Mouse (Mus musculus) gonadal fat pad, adult 2 months (tissue): ENCODE results near the gene Pygo2. TPM values are rescaled to one million over a fixed set of nuclear protein-coding genes. Genes with fewer than 3 reads are reported as not detected.
"Not testable (repeated sequence)": the region's sequence is repeated elsewhere in the genome, so short reads cannot be mapped to it uniquely, and the experiment has no call there.

Source experiments
- DNase-seq: peaks from one replicate; pipeline ENCODE4 v3.0.0-alpha.2; 2012; ENCODE audit warnings: low read depth
- polyA plus RNA-seq: library from polyadenylated mRNA; depleted of rRNA; stranded (reverse); fragments of >200 nt; gene quantifications from 2 replicates; pipeline ENCODE4 v1.2.3, GENCODE M21; 2012

Pygo2 gene
- polyA plus RNA-seq, 1 experiment = 38.0 TPM

- DNase-seq = no peak
These were observed 9.6 kb upstream of the Pygo2 start for GRCm38 (mm10) chr3:89420421-89420820.

GRCm38 (mm10) chr3:89421002-89421774 lies 8.8 kb upstream of the Pygo2 start:
- DNase-seq = no peak

GRCm38 (mm10) chr3:89421810-89422473 lies 8.1 kb upstream of the Pygo2 start:
- DNase-seq = no peak

- no peak for DNase-seq
These were observed 7.3 kb upstream of the Pygo2 start for GRCm38 (mm10) chr3:89422556-89423205.

- DNase-seq = no peak
These were observed 5.4 kb upstream of the Pygo2 start for GRCm38 (mm10) chr3:89424416-89425140.

- DNase-seq = no peak
These were observed 4.9 kb upstream of the Pygo2 start for GRCm38 (mm10) chr3:89425141-89425525.

GRCm38 (mm10) chr3:89425876-89426275 lies 4.1 kb upstream of the Pygo2 start:
- DNase-seq = no peak

GRCm38 (mm10) chr3:89429021-89429420 lies 993 bp upstream of the Pygo2 start:
- not testable (repeated sequence) for DNase-seq

GRCm38 (mm10) chr3:89432606-89433005 lies 2.6 kb downstream of the Pygo2 start:
- DNase-seq = no peak

GRCm38 (mm10) chr3:89434532-89434931 lies 4.5 kb downstream of the Pygo2 start:
- no peak for DNase-seq

- no peak for DNase-seq
These were observed 5.0 kb downstream of the Pygo2 start for GRCm38 (mm10) chr3:89435041-89435440.

GRCm38 (mm10) chr3:89436176-89437113 lies 6.4 kb downstream of the Pygo2 start, which contains the start of gene Pbxip1:
Gene Pbxip1, plus strand, starts transcription at chr3:89436706.
- DNase-seq = no peak

GRCm38 (mm10) chr3:89437269-89437668 lies 7.3 kb downstream of the Pygo2 start:
- DNase-seq = no peak

- DNase-seq = no peak
These were observed 10.7 kb downstream of the Pygo2 start for GRCm38 (mm10) chr3:89440691-89441090.

GRCm38 (mm10) chr3:89448720-89449537 lies 18.9 kb downstream of the Pygo2 start:
- no peak for DNase-seq

- no peak for DNase-seq
These were observed 19.5 kb downstream of the Pygo2 start for GRCm38 (mm10) chr3:89449541-89449940.

GRCm38 (mm10) chr3:89451916-89452315 lies 21.9 kb downstream of the Pygo2 start:
- no peak for DNase-seq

- no peak for DNase-seq
These were observed 24.6 kb downstream of the Pygo2 start, which contains the start of gene Pmvk for GRCm38 (mm10) chr3:89454401-89455177. Gene Pmvk, plus strand, starts transcription at chr3:89454541.

GRCm38 (mm10) chr3:89455786-89456285 lies 25.8 kb downstream of the Pygo2 start:
- no peak for DNase-seq
